Mouse (Mus musculus): ENCODE measurements around the gene Mt4.

DNA sequence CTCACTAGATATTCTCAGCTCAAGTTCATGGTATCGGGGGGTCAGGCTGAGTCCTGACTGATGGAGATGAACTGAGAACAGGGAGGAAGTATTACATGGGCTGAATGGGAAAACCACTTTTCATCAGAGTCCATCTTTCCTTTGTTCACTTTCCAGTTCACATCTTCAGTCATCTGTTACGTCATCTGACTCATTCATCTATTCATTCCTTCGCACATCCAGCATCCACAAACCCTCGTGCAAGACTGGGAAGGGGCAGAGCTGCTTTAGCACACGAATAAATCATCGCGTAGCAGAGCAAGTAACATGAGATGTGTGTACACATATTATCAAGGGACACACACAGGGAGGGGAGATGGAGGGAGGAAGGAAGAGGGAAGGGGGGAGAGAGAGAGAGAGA is 805 bp upstream of the Mt4 start:
- no peak for TF ChIP-seq POLR2A (IDR thresholded peaks at IDR 0.05; ENCODE audit: control insufficient read depth, low read depth, low read length)
- TF ChIP-seq CTCF (IDR thresholded peaks at IDR 0.05; ENCODE audit: control insufficient read depth, insufficient read depth, insufficient replicate concordance, low read depth, low read length), result no peak

All from testis, adult 2 months (tissue).